Mouse (Mus musculus): ENCODE data around the gene Gpsm2. TPM values are rescaled to one million over a fixed set of nuclear protein-coding genes. Genes with fewer than 3 reads are reported as not detected.

Gpsm2 gene
- polyA plus RNA-seq, 1 experiment = not detected

- H3K27ac ChIP-seq (ENCODE audit: insufficient read depth, low read depth, low read length) = no peak overlapping the region
- no peak overlapping the region for H3K4me3 ChIP-seq (ENCODE audit: insufficient read depth, low read depth, low read length)
- no peak for TF ChIP-seq POLR2A (IDR thresholded peaks at IDR 0.05; ENCODE audit: insufficient read depth, low read depth, low read length)
- no peak for TF ChIP-seq CTCF (IDR thresholded peaks at IDR 0.05; ENCODE audit: insufficient read depth, low read depth, low read length)
- WGBS = 87% methylated on average over 4 of the region's 4 CpGs
- no peaks in the 10 kb centered on the region for H3K4me1 ChIP-seq (ENCODE audit: control insufficient read depth, insufficient read depth, low read length)
Measured at GRCm38 (mm10) chr3:108714837-108715236, 7.3 kb downstream of the Gpsm2 start.

DNA sequence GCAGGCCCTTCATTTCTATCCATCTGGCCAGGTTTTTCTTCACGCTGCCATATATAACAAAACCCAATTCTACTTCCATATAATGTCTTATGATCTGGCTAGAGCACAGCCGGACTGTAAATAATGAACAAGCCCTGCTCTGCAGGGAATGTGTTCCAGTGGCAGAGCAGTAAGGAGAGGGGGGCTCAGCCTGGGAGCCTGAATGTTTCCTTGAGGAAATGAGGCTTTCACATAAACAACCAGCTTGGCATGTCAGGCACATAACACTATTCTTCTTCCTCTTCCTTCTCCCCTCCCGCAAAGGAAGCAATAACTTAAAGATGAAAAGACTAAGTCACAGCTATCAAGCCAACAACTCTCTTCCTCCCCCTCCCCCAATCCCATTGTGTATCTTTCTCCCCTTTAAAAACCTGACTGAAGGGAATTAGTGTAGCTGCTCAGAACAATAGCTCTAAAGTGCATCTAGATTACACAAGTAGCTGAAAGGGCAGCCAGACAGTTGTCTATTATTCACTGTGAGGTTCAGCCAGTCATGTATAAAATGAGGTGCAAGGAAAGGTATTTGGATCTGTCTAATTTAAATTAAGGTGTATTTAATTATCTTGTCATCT is 8.9 kb downstream of the Gpsm2 start:
- no peak for TF ChIP-seq CTCF (IDR thresholded peaks at IDR 0.05; ENCODE audit: insufficient read depth, low read depth, low read length)
- Histone ChIP-seq H3K27ac (ENCODE audit: insufficient read depth, low read depth, low read length) (no peak overlapping the region), H3K4me1 (ENCODE audit: control insufficient read depth, insufficient read depth, low read length) (no peaks in the 10 kb centered on the region), H3K4me3 (ENCODE audit: insufficient read depth, low read depth, low read length) (no peak overlapping the region)
- WGBS = 54% methylated on average over 3 of the region's 3 CpGs

DNA sequence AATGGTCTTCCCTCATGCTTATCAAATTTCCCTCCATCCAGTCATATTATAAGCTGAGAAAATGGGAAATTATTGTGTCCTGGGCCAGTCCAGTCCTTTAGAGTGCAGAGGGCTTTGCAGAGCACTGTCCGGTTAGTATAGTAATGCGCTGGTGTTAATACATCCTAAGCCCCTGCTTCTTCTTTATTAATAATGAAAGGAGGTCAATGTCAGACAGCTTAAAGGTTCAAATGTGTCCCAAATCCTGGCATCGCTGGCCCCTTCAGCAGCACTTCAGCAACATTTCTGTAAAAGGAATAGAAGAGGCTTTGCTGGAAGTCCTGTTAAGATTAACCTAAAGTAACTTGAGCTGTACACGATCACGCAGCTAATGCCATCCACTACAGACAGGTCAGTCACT is 10.8 kb downstream of the Gpsm2 start:
- Histone ChIP-seq H3K27ac (ENCODE audit: insufficient read depth, low read depth, low read length) (no peak overlapping the region), H3K4me1 (ENCODE audit: control insufficient read depth, insufficient read depth, low read length) (0 out of 2 replicates have a peak, but pooled peaks cover 2% of the 10 kb centered on the region), H3K4me3 (ENCODE audit: insufficient read depth, low read depth, low read length) (no peak overlapping the region)
- no peak for TF ChIP-seq POLR2A (IDR thresholded peaks at IDR 0.05; ENCODE audit: insufficient read depth, low read depth, low read length)
- no peak for TF ChIP-seq CTCF (IDR thresholded peaks at IDR 0.05; ENCODE audit: insufficient read depth, low read depth, low read length)
- WGBS = 91% methylated on average over 5 of the region's 5 CpGs

GRCm38 (mm10) chr3:108702789-108703188 is 19.3 kb downstream of the Gpsm2 start:
- H3K27ac ChIP-seq (ENCODE audit: insufficient read depth, low read depth, low read length) = no peak overlapping the region
- TF ChIP-seq POLR2A (IDR thresholded peaks at IDR 0.05; ENCODE audit: insufficient read depth, low read depth, low read length) (no peak), CTCF (IDR thresholded peaks at IDR 0.05; ENCODE audit: insufficient read depth, low read depth, low read length) (no peak)
- H3K4me1 ChIP-seq (ENCODE audit: control insufficient read depth, insufficient read depth, low read length) = 0 out of 2 replicates have a peak, but pooled peaks cover 2% of the 10 kb centered on the region
- WGBS = 90% methylated on average over 8 of the region's 8 CpGs
- no peak overlapping the region for H3K4me3 ChIP-seq (ENCODE audit: insufficient read depth, low read depth, low read length)

DNA sequence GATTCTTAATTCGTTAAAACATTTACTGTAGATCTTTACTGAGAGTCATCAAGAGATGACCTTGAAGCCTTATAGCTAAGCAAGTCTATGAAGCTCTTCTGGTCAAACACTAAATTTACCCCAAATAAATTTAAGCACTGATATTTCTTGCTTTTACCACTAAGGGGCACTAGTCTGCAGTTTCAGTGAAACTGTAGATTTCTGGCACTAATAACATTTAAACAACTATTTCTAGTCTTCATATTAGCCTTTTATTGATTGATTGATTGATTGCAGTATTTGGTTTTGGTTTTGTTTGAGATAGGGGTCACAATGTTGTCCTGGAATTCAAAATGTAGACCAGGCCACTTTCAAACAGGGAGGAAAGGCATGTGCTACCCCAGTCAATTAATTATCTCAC is 20.9 kb downstream of the Gpsm2 start:
- WGBS = 95% methylated on average over 1 of the region's 1 CpGs
- H3K4me1 ChIP-seq (ENCODE audit: control insufficient read depth, insufficient read depth, low read length) = no peaks in the 10 kb centered on the region
- no peak for TF ChIP-seq POLR2A (IDR thresholded peaks at IDR 0.05; ENCODE audit: insufficient read depth, low read depth, low read length)
- TF ChIP-seq CTCF (IDR thresholded peaks at IDR 0.05; ENCODE audit: insufficient read depth, low read depth, low read length) = no peak
- H3K4me3 ChIP-seq (ENCODE audit: insufficient read depth, low read depth, low read length) = no peak overlapping the region
- H3K27ac ChIP-seq (ENCODE audit: insufficient read depth, low read depth, low read length) = no peak overlapping the region

GRCm38 (mm10) chr3:108699786-108700185 is 22.3 kb downstream of the Gpsm2 start:
- WGBS = 87% methylated on average over 4 of the region's 4 CpGs
- TF ChIP-seq POLR2A (IDR thresholded peaks at IDR 0.05; ENCODE audit: insufficient read depth, low read depth, low read length) (no peak), CTCF (IDR thresholded peaks at IDR 0.05; ENCODE audit: insufficient read depth, low read depth, low read length) (no peak)
- Histone ChIP-seq H3K4me3 (ENCODE audit: insufficient read depth, low read depth, low read length) (no peak overlapping the region), H3K27ac (ENCODE audit: insufficient read depth, low read depth, low read length) (no peak overlapping the region), H3K4me1 (ENCODE audit: control insufficient read depth, insufficient read depth, low read length) (no peaks in the 10 kb centered on the region)

DNA sequence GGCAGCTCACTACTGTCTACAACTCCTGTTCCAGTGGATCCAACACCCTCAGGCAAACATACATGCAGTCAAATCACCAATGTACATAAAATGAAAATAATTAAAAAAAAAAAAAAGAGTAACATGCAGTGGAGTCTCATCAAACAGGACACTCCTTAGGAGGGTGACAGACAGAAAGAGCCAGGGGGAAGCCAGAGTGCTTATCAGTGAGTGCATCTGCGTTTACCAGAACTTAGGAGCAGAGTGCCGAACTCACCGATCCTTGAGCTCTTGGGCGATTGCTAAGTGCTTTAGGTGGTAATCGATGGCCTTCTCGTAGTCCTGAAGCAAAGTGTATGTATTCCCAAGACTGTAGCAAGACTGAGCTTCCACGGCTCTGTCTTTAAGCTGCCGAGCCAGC is 23.4 kb downstream of the Gpsm2 start:
- Histone ChIP-seq H3K4me1 (ENCODE audit: control insufficient read depth, insufficient read depth, low read length) (no peaks in the 10 kb centered on the region), H3K27ac (ENCODE audit: insufficient read depth, low read depth, low read length) (no peak overlapping the region), H3K4me3 (ENCODE audit: insufficient read depth, low read depth, low read length) (no peak overlapping the region)
- TF ChIP-seq CTCF (IDR thresholded peaks at IDR 0.05; ENCODE audit: insufficient read depth, low read depth, low read length) (no peak), POLR2A (IDR thresholded peaks at IDR 0.05; ENCODE audit: insufficient read depth, low read depth, low read length) (no peak)
- WGBS = 95% methylated on average over 8 of the region's 8 CpGs

DNA sequence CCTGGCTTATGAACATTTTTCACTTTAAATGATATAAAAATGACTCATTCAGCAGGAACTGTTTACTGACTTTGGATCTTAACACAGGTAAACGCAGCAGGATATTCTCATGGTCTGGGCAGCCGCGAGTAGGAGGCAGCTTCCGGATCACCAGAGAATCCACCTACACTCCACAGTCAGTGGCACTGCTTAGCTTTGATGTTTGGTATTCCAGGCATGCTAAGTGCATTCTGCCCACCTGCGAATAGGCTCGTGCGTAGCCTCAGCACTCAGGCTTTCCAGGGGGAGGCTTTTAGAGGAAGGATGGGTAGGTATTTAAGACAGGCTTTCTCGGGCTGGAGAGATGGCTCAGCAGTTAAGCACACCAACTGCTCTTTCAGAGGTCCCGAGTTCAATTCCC is 27.8 kb downstream of the Gpsm2 start:
- TF ChIP-seq CTCF (IDR thresholded peaks at IDR 0.05; ENCODE audit: insufficient read depth, low read depth, low read length) (no peak), POLR2A (IDR thresholded peaks at IDR 0.05; ENCODE audit: insufficient read depth, low read depth, low read length) (no peak)
- Histone ChIP-seq H3K4me3 (ENCODE audit: insufficient read depth, low read depth, low read length) (no peak overlapping the region), H3K4me1 (ENCODE audit: control insufficient read depth, insufficient read depth, low read length) (no peaks in the 10 kb centered on the region), H3K27ac (ENCODE audit: insufficient read depth, low read depth, low read length) (no peak overlapping the region)
- WGBS = 78% methylated on average over 9 of the region's 9 CpGs

- no peak overlapping the region for H3K27ac ChIP-seq (ENCODE audit: insufficient read depth, low read depth, low read length)
- 21% methylated on average over 4 of the region's 4 CpGs for WGBS
Measured at GRCm38 (mm10) chr3:108689979-108690378, 32.1 kb downstream of the Gpsm2 start.

GRCm38 (mm10) chr3:108689446-108689845 is 32.7 kb downstream of the Gpsm2 start:
- Histone ChIP-seq H3K4me1 (ENCODE audit: control insufficient read depth, insufficient read depth, low read length) (peaks cover 6% of the 10 kb centered on the region; the same call in 1 of the 2 replicates), H3K4me3 (ENCODE audit: insufficient read depth, low read depth, low read length) (no peak overlapping the region), H3K27ac (ENCODE audit: insufficient read depth, low read depth, low read length) (no peak overlapping the region)
- no peak for TF ChIP-seq POLR2A (IDR thresholded peaks at IDR 0.05; ENCODE audit: insufficient read depth, low read depth, low read length)
- no peak for TF ChIP-seq CTCF (IDR thresholded peaks at IDR 0.05; ENCODE audit: insufficient read depth, low read depth, low read length)
- WGBS = 44% methylated on average over 8 of the region's 8 CpGs

More at GRCm38 (mm10) chr3:108689979-108690378, 32.1 kb downstream of the Gpsm2 start:
- peaks cover 6% of the 10 kb centered on the region; the same call in 1 of the 2 replicates for H3K4me1 ChIP-seq (ENCODE audit: control insufficient read depth, insufficient read depth, low read length)
- TF ChIP-seq POLR2A (IDR thresholded peaks at IDR 0.05; ENCODE audit: insufficient read depth, low read depth, low read length) (no peak), CTCF (IDR thresholded peaks at IDR 0.05; ENCODE audit: insufficient read depth, low read depth, low read length) (no peak)
- no peak overlapping the region for H3K4me3 ChIP-seq (ENCODE audit: insufficient read depth, low read depth, low read length)
